Mouse (Mus musculus) midbrain, embryonic 11.5 days (tissue): ENCODE measurements around the gene D7Ertd443e. TPM values are rescaled to one million over a fixed set of nuclear protein-coding genes. Genes with fewer than 3 reads are reported as not detected.

Experiments used
- ATAC-seq: fragments of 200-750 bp; cut with Nextera tagmentation; 2 replicates; pipeline ENCODE4 v1.8.0; 2017; ENCODE audit warnings: moderate TSS enrichment, moderate library complexity; ENCODE audit not compliant: low FRiP score
- DNase-seq: peaks from one replicate; pipeline ENCODE4 v3.0.0; 2015; ENCODE audit warnings: low spot score; ENCODE audit errors: missing footprints
- H3K27ac ChIP-seq: fragments of 300-500 bp; sonication (generic); 2 replicates; pipeline ENCODE4 v1.5.1; 2014; ENCODE audit warnings: low read depth, low read length
- H3K27me3 ChIP-seq: fragments of 300-500 bp; sonication (generic); 2 replicates; pipeline ENCODE4 v1.6.1; 2014; ENCODE audit warnings: mild to moderate bottlenecking, low read length, moderate library complexity, mixed read lengths; ENCODE audit not compliant: control insufficient read depth, insufficient read depth
- H3K36me3 ChIP-seq: fragments of 300-500 bp; sonication (generic); 2 replicates; pipeline ENCODE4 v1.6.1; 2014; ENCODE audit warnings: mild to moderate bottlenecking, low read length, moderate library complexity, mixed read lengths; ENCODE audit not compliant: control insufficient read depth, insufficient read depth
- H3K4me1 ChIP-seq: fragments of 300-500 bp; sonication (generic); 2 replicates; pipeline ENCODE4 v1.6.1; 2014; ENCODE audit warnings: low read length; ENCODE audit not compliant: control insufficient read depth, insufficient read depth
- H3K4me2 ChIP-seq: fragments of 300-500 bp; sonication (generic); 2 replicates; pipeline ENCODE4 v1.6.1; 2014; ENCODE audit warnings: mild to moderate bottlenecking, moderate library complexity
- H3K4me3 ChIP-seq: fragments of 300-500 bp; sonication (generic); 2 replicates; pipeline ENCODE4 v1.5.1; 2014; ENCODE audit warnings: low read depth, low read length
- H3K9ac ChIP-seq: fragments of 300-500 bp; sonication (generic); 2 replicates; pipeline ENCODE4 v1.6.1; 2014; ENCODE audit warnings: low read length
- H3K9me3 ChIP-seq: fragments of 300-500 bp; sonication (generic); 2 replicates; pipeline ENCODE4 v1.6.1; 2016; ENCODE audit warnings: low read length; ENCODE audit not compliant: control insufficient read depth
- WGBS: fragments of 180-500 bp; shearing (Covaris S2); extraction: QIAGEN DNeasy Blood & Tissue Kit; methylation state at CpG from one replicate; pipeline ENCODE4 v1.1.7; 2014; 5-methylcytosine and 5-hydroxymethylcytosine counted together
- polyA plus RNA-seq: library from polyadenylated mRNA; unstranded; fragments of >200 nt; fragmentation: Nextera tagmentation; extraction: Ambion mirVana; gene quantifications from 2 replicates; pipeline ENCODE4 v1.2.1, GENCODE M21; 2014

Gene D7Ertd443e
- polyA plus RNA-seq, 1 experiment from 2014 or later: not detected

- Histone ChIP-seq H3K9ac (no peak overlapping the region), H3K4me2 (no peak overlapping the region), H3K4me1 (no peaks in the 10 kb centered on the region), H3K27me3 (no peaks in the 10 kb centered on the region), H3K36me3 (no peaks in the 10 kb centered on the region), H3K9me3 (no peaks in the 10 kb centered on the region), H3K4me3 (no peak overlapping the region), H3K27ac (no peak overlapping the region)
- DNase-seq (no peak), ATAC-seq (no peak)
- WGBS: 90% methylated on average over 3 of the region's 3 CpGs
Observed at GRCm38 (mm10) chr7:134238863-134239262, 146.6 kb downstream of the D7Ertd443e start.

- DNase-seq (no peak), ATAC-seq (no peak)
- no peaks in the 10 kb centered on the region for H3K4me1 ChIP-seq
- H3K9me3 ChIP-seq: no peaks in the 10 kb centered on the region
- H3K27me3 ChIP-seq: no peaks in the 10 kb centered on the region
- no peak overlapping the region for H3K4me2 ChIP-seq
- H3K36me3 ChIP-seq: no peaks in the 10 kb centered on the region
- no peak overlapping the region for H3K27ac ChIP-seq
- H3K9ac ChIP-seq: no peak overlapping the region
- H3K4me3 ChIP-seq: no peak overlapping the region
- WGBS: 77% methylated on average over 2 of the region's 2 CpGs
Observed at GRCm38 (mm10) chr7:134237356-134237755, 148.1 kb downstream of the D7Ertd443e start.

DNA sequence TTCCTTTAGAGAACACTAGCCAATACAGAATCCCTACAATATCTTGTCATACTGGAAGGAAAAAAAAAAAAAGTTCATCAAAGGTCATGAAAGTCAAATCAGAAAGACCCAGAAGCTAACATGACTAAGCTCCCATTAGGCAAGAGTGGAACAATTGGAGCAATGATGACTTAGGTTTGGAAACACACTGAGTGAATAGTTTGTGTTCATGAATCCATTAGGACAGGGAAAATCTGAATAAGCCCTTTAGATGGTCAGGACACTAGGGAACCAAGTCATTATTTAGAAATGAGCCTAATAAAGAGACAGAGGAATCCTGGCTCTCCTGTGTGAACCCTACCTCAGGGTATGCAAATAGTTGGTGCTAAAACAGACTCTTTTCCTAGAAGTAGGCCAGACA is 148.7 kb downstream of the D7Ertd443e start:
- Histone ChIP-seq H3K27ac (no peak overlapping the region), H3K4me3 (no peak overlapping the region), H3K4me2 (no peak overlapping the region), H3K4me1 (no peaks in the 10 kb centered on the region), H3K9me3 (no peaks in the 10 kb centered on the region), H3K36me3 (no peaks in the 10 kb centered on the region), H3K9ac (no peak overlapping the region), H3K27me3 (no peaks in the 10 kb centered on the region)
- ATAC-seq: no peak
- DNase-seq: no peak

GRCm38 (mm10) chr7:134235552-134235951 is 149.9 kb downstream of the D7Ertd443e start:
- ATAC-seq: no peak
- no peaks in the 10 kb centered on the region for H3K9me3 ChIP-seq
- H3K4me1 ChIP-seq: no peaks in the 10 kb centered on the region
- H3K9ac ChIP-seq: no peak overlapping the region
- H3K4me3 ChIP-seq: no peak overlapping the region
- DNase-seq: no peak
- H3K27ac ChIP-seq: no peak overlapping the region
- no peaks in the 10 kb centered on the region for H3K27me3 ChIP-seq
- H3K4me2 ChIP-seq: no peak overlapping the region
- H3K36me3 ChIP-seq: no peaks in the 10 kb centered on the region
- 84% methylated on average over 2 of the region's 2 CpGs for WGBS

DNA sequence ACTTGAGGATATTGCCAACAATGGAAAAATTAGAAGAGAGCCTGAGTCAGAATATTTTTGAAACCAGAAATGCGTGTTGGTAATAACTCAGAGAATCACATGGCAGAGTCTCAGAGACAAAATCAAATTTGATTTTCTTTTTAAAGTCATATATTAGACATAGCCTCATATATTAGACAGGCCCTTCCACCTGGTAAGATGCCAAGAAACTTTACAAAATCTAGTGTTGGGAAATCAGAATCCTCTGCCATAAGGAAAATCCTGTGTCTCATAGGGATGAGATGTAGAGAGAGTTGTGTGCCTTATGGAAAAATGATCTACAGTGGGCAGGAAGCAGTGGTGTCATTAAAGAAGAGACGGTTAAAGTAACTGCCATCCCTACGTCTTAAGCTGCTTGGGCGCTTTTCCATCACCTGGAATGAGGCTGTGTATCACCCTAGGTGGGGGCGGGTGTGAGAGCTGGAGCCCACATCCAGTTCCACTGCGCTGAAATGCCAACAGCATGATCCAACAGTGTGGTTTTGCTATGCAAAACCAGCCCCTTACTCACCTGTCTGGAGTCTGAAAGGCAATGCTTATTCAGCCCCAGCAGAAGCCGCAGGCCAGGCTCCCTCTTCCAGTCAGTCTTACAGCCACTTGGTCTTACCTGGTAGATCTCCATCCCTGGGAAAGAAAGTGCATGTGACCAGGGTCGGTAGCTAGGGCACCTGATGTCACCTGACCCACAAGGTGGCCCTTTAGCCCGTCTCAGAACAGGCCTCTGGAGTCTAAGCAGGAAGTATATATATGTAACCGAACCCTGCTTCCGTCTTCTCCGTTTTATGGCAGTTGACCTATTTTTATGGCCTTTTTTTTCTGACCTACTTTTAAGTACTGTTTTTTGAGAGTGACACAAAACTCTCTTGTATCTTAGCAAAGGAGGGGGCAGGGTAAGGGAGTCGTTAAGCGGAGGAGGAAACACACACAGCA is 153.8 kb downstream of the D7Ertd443e start, which contains the start of gene Adam12:
Adam12 (minus strand) TSS at position 769 of the 969 bp plus-strand sequence.
- no peak within 1 kb of the TSS for H3K9ac ChIP-seq
- DNase-seq (no peak), ATAC-seq (no peak)
- H3K27me3 ChIP-seq: no peaks in the 10 kb centered on the region
- H3K9me3 ChIP-seq: no peaks in the 10 kb centered on the region
- no peak within 1 kb of the TSS for H3K4me2 ChIP-seq
- H3K4me3 ChIP-seq: no peak within 1 kb of the TSS
- H3K4me1 ChIP-seq: peaks cover 8% of the 10 kb centered on the region
- WGBS: 81% methylated on average over 14 of the region's 14 CpGs
- no peaks in the 10 kb centered on the region for H3K36me3 ChIP-seq
- H3K27ac ChIP-seq: no peak within 1 kb of the TSS

DNA sequence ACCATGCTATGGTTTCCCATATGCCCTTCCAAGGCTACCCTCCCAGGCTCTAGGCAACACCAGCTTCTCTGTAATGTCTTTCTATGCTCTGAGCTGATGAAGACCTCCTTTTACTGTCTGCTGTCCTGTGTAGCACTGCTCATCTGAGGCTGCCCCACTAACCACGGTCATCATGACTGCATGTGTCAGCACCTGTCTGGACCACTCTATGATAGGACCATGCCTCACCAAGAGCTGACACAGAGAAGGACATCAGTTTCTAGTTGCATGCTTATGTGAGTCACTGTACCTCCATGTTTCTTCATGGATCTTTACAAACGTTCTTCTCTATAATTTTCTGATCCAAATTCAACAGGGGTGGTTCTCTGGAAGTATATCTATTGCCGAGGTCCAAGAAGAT is 154.8 kb downstream of the D7Ertd443e start:
- ATAC-seq: no peak
- 90% methylated on average over 3 of the region's 3 CpGs for WGBS

DNA sequence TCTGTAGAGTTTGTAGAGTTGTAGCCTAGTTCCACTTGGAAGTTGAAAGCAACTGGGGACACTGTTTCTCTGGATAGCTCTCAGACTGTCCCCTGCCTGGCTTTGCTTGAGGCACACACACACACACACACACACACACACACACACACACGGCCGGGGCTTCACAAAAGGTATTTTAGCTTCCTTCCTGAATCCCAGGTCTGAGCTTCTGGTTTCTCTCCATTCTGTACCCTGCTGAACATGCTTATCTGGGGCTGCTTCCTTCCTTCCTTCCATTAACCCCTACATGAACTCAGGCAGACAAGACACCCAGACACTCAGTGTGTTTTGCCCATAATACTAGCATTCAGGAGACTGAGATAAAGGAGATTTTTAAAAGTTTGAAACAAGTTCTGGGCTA is 155.6 kb downstream of the D7Ertd443e start:
- H3K36me3 ChIP-seq: no peaks in the 10 kb centered on the region
- 84% methylated on average over 2 of the region's 2 CpGs for WGBS
- H3K9me3 ChIP-seq: no peaks in the 10 kb centered on the region
- H3K27ac ChIP-seq: no peak overlapping the region
- ATAC-seq (no peak), DNase-seq (no peak)
- H3K4me3 ChIP-seq: no peak overlapping the region
- peaks cover 13% of the 10 kb centered on the region for H3K27me3 ChIP-seq
- peaks cover 8% of the 10 kb centered on the region for H3K4me1 ChIP-seq
- no peak overlapping the region for H3K9ac ChIP-seq
- H3K4me2 ChIP-seq: no peak overlapping the region

More for the DNA sequence above, 154.8 kb downstream of the D7Ertd443e start:
- Histone ChIP-seq H3K9me3 (no peaks in the 10 kb centered on the region), H3K4me3 (no peak overlapping the region), H3K9ac (no peak overlapping the region), H3K27ac (no peak overlapping the region), H3K27me3 (peaks cover 7% of the 10 kb centered on the region), H3K36me3 (no peaks in the 10 kb centered on the region), H3K4me2 (no peak overlapping the region), H3K4me1 (peaks cover 8% of the 10 kb centered on the region)
- no peak for DNase-seq

GRCm38 (mm10) chr7:134227773-134228455 is 157.5 kb downstream of the D7Ertd443e start:
- ATAC-seq: no peak

DNA sequence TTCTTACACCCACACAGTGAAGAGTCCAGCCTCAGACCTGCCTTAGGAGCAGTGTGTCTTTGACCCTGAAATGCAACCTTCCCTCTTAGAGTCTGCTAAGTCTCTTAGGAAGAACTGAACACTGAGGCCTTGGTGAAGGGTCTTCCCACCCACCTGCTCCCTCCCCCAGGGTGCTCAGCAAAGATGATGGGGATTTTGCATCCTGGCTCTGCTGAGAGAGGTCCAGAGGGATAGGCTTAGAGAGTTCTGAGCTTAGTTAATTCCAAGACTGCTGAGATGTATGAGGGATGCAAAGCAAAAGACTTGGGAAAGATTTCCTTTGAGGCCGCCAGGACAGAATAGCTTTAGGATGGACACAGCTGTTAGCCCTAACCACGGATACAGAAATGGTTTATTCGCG is 158.4 kb downstream of the D7Ertd443e start:
- H3K9me3 ChIP-seq: no peaks in the 10 kb centered on the region
- WGBS: 71% methylated on average over 4 of the region's 4 CpGs
- H3K27ac ChIP-seq: no peak overlapping the region
- H3K9ac ChIP-seq: no peak overlapping the region
- H3K4me1 ChIP-seq: peaks cover 14% of the 10 kb centered on the region
- H3K27me3 ChIP-seq: peaks cover 19% of the 10 kb centered on the region
- no peak for ATAC-seq
- H3K4me3 ChIP-seq: no peak overlapping the region
- H3K36me3 ChIP-seq: no peaks in the 10 kb centered on the region
- no peak for DNase-seq
- no peak overlapping the region for H3K4me2 ChIP-seq

More at GRCm38 (mm10) chr7:134227773-134228455, 157.5 kb downstream of the D7Ertd443e start:
- Histone ChIP-seq H3K4me1 (peaks cover 14% of the 10 kb centered on the region), H3K4me3 (no peak overlapping the region), H3K27me3 (peaks cover 19% of the 10 kb centered on the region), H3K36me3 (no peaks in the 10 kb centered on the region), H3K9me3 (no peaks in the 10 kb centered on the region), H3K27ac (peak overlapping the region; percentile 35; the same call in 1 of the 2 replicates), H3K4me2 (no peak overlapping the region), H3K9ac (no peak overlapping the region)
- peak; percentile 90 for DNase-seq
- WGBS: 29% methylated on average over 13 of the region's 13 CpGs
